Mouse (Mus musculus) retina, postnatal 1 day (tissue): ENCODE data around the gene Pld6.

Source experiments
- DNase-seq: peaks from one replicate; pipeline ENCODE4 v3.0.0-alpha.2; 2012

Gene Pld6

DNA sequence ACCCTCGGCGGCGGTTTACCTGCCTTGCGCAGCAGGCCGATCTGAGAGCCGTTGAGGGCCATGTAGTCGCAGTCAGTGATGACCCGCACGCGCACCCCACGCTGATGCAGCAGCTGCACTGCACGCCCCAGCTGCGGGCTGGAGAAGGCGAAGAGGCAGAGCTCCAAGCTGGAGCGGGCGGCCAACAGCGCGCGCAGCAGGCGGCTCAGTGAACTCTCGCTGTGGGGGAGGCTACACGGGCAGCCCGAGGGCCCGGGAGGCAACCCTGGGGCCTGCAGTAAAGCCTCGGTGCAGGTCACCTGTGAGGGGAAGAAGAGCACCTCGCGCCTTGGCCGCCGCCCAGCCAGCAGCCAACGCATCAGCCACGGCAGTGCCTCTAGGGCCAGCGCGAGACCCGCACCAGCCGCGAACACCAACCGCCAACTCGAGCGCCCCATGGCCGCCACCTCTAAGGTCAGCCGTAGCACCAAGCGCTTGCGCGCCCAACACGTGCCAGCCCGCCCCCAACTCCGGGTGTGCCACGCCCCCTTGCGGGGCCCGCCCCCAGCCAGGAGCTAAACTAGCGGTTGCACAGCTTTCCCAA lies at the start of gene Pld6:
TSS of gene Pld6 (minus strand) at position 447 of the 583 bp plus-strand sequence.
- peak; percentile 79 for DNase-seq

- no peak for DNase-seq
Observed at GRCm38 (mm10) chr11:59821625-59822024, 34.2 kb upstream of the Pld6 start.

- DNase-seq, result no peak
Observed at GRCm38 (mm10) chr11:59817916-59818315, 30.5 kb upstream of the Pld6 start.

- no peak for DNase-seq
Observed at GRCm38 (mm10) chr11:59815482-59816065, 28.1 kb upstream of the Pld6 start.

DNA sequence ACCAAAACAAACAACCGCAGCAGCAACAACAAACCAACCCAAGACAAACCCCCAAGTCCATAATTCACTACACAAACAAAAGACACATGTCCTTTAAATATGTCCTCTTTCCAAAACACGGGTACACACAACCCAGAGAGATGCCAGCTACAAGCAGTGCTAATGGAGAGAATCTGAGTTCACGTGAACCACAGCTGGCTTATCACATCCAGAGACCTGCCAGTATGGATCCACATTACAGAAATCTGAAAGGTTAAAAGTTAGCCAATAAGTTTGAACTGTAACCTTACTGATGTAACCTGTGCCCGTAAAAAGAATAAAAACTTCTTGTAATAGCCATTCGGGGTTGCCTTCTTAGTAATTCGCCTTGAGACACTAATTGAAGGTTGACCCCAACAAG lies 27.5 kb upstream of the Pld6 start:
- no peak for DNase-seq

DNA sequence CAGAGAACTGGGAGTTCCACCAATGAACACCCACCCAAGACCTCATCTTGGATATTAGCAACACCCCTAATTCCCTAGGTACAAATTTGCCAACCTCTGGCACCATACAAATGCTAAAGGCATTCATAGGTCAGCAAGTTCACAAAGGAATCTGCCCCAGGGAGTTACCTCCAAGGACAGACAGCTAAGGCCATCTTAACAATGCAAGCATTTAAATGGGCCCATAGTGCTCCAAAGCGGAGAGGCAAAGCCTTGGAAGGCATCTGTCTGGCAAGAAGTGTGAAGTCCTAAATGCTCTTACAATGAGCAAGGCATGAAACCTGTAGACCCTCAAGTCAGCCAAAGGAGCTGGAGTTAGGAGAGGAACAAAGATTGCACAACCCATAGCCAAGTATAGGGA lies 26.9 kb upstream of the Pld6 start:
- no peak for DNase-seq

DNA sequence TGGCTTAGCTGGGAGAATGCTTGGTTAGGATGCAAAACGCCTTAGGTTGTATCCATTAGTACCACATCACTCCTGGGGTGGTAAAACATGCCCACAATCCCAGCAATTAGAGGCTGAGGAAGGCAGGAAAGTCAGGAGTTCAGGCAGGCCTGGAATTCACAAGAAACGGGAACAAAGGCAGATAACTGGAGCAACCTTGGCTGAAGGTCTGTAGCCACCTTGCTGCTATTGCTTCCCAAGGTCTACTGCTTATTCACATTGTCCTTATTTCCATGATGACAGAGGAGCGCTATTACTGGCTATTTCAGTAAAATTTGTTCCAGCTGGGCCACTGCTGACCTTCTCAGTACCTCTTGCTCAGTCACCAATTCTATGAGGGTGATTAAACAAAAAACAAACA lies 25.8 kb upstream of the Pld6 start:
- no peak for DNase-seq

- DNase-seq, result peak; percentile 71
Observed at GRCm38 (mm10) chr11:59811211-59811610, 23.8 kb upstream of the Pld6 start.

DNA sequence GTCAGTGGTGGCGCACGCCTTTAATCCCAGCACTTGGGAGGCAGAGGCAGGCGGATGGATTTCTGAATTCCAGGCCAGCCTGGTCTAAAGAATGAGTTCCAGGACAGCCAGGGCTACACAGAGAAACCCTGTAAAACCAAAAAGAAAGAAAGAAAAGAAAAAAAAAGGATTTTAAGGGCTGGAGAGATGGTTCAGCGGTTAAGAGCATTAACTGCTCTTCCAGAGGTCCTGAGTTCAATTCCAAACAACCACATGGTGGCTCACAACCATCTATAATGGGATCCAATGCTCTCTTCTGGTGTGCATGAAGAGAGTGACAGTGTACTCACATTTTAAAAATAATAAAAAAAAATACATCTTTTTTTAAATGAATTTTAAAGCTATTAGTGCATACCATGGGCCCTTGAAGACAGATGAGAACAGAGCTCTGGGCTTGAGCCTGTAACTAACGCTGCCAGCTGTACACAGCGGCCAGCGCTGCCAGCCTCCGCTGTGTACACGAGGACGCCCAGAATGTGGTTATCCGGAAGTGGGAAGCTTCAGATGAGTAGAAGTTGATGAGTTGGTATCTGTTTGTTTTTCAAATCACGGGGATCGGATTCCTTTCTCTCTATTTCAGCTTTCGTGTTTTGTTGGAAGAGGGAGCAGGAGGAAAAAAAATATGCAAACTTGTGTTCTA lies 23.2 kb upstream of the Pld6 start:
- DNase-seq, result no peak

DNA sequence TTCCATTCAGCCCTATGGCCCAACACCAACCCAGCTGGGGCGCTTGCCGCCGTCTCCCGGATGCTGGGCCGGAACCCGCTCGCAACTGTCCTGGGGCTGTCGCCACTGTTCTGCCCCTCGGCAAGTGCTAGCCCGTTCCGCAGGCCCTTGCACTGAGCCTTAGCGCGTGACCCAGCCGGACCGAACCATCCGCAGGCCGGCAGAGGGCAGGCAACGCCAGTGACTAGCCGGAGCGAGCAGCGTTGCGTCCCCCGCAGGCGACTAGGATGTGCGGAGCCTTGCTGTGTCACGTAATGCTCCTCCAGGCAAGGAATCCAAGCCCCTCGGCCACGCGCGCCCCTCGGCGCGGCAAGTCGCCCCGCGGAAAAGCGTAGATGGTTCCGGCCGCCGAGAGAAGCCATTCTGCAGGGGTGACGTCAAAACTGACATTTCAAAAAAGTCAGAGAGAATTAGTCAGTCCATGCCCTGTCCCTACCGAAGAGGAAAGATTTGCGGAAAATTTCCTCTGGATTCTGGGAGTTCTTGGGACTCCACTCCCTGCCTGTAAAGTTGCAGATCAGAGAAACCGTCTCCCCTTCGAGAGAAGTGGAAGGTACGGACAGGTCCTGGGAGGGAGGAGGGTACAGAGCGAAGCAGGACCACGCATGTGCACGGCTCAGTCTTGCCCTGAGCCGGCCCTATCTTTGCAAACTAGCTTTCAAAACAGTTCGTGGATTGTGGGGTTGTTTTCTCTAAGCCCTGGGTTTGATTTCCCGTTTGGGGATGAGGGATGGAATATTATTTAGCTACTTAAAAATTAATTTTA lies 22.4 kb upstream of the Pld6 start, which contains the start of gene Flcn:
TSS of gene Flcn (minus strand) at position 347 of the 805 bp plus-strand sequence.
- peak; percentile 94 for DNase-seq

DNA sequence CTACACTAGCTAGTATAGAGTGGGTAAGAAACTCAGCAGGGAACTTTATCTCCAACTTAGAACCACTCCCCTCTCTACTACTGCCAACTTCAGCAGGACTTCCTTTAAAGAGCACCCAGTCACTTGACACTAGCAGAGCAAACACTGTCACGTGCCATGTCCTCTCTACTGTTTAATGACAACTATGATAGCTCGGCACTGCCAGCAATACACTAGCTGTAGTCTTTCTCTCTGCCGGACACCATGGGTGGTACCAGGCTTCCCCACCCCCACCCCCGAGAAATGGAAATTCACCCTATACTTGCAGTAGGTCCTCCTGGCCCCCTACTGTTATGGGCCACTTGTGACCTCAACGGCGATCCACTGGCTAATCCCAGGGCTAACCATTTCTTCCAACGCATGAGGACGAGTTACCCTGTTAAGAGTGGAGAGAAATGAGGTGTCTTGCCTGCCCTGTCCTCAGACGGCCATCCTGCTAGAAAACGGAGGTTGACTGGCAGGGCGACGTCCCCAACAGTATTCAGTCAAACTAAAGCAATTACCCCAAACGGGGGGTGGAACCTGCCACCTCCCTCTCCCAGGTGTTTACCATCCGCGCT lies 21.7 kb upstream of the Pld6 start:
- no peak for DNase-seq

DNA sequence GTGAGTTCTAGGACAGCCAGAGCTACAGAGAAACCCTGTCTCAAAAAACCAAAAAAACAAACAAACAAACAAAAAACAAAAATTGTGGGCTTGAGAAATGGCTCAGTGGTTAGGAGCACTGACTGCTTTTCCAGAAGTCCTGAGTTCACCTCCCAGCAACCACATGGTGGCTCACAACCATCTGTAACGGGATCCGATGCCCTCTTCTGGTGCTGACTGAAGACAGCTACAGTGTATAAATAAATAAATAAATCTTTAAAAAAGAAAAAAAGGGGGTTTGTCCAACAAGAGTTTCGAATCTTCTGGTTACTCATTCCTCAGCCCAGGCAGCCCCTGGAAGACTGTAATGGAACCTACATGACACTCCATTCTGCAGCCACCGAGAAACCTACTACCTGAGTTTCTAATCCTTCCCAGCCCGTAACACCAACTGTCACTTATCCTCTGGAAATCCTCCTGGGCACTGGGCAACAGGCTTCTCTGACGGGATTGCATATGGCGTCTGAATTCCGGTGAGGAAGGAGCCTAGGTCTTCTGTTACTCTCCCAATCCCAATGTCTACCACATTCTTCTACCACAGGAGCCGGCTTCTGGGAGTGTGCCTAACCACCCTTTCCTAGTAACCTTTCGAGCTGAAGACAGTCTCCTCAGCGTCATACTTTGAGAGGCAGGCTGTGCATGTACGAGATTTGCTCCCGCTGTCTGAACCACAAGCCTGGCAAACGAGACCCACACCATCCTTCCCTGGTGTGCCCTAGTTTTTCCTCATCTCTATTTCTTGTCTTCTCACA lies 20.9 kb upstream of the Pld6 start:
- peak; percentile 30 for DNase-seq

DNA sequence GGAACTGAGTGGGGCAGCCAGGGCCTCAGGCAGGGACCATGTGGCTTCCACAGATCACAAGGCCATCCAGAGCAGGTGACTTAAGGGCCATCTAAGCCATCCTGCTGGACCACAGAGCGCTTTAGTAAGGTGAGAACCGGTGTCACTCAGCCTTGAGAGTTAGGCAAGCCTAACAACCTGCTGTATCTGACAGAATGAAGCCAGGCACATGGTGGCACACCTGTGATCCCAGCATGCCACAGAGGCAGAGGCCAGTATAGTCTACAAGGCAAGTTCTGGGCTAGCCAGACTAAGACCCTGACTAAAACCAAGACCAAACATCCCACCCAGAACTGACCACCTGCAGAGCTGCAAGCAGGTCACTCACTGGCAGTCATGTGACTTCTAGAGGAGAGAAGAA lies 18.2 kb upstream of the Pld6 start:
- DNase-seq, result no peak

- DNase-seq, result no peak
Observed at GRCm38 (mm10) chr11:59805256-59805655, 17.8 kb upstream of the Pld6 start.

DNA sequence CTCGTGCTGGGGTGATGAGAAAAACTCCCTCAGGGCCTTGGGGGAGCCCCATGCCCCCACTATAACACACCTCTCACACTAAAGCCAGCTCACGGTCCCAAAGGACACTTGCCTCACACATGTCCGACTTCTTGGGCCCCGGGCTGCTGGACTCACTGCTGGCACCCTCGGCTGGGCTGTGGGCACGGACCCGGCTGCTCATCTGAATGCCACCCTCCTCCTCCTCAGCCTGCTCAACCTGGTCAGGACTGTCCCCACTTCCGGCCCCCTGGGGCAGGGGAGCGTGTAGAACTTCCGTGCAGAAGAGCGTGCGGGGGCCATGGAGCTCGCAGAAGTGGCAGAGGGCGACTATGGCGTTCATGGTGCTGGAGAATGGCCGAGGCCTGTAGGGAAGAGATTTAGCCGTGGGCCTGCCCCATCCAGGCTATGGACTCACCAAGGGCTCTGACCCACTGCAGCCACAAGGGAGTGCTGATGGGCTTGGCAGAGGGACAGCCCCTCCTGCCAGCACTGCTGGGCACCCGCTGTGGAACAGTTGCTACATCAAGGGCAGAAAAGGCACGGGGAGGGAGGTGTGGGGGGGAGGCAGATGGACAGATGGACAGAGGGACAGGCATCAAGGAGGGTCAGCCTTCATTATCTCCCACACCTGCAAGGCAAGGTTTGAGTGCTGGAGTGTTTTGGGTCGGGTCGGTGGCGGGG lies 17.1 kb upstream of the Pld6 start:
- DNase-seq, result no peak

GRCm38 (mm10) chr11:59803516-59803915 lies 16.1 kb upstream of the Pld6 start:
- no peak for DNase-seq

- DNase-seq, result no peak
Observed at GRCm38 (mm10) chr11:59801881-59802280, 14.4 kb upstream of the Pld6 start.

DNA sequence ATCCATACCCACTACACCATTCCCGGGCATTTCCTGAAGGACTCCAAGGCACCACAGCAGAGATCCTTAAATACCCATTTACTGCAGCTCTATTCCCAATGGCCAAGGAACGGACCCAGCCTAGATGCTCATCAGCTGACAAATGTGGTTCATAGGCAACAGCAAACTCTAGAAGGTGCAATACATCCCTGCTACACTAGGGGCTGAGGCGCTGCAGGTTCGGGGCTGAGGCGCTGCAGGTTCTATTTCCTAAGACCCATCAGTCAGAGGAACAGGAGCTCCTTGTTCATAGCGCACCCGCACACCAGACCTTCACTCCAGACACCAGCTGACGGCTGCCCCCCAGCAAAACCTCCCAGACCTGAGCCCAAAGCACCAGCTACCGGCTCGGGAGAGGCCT lies 13.0 kb upstream of the Pld6 start:
- peak; percentile 20 for DNase-seq

DNA sequence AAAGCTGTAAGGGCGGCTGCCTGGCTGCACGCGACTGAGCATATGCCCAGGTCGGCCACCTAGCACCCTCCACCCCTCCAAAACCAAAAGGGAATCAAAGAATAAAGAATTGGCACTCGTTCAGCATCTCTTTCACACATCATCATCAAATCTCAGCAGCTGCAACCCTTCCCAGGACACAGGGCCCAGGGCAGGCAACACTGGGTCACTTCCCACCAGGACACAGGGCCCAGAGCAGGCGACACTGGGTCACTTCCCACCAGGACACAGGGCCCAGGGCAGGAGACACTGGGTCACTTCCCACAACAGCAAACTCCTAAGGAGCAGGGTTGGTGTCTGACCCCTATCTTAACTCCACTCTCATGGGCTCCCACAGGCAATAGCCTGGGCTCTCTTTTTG lies 5.9 kb upstream of the Pld6 start:
- DNase-seq, result no peak

DNA sequence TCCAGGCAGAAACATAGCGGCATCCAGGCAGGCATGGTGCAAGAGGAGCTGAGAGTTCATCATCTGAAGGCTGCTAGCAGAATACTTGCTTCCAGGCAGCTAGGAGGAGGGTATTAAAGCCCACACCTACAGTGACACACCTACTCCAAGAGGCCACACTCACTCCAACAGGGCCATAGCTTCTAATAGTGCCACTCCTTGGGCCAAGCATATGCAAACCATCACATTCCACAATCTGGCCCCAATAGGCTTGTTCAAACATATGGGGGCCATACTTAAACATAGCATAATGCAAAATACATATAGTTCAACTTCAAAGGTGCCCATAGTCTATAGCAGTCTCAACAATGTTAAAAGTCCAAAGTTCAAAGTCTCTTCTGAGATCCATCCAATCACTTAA lies 1.9 kb upstream of the Pld6 start:
- DNase-seq, result no peak

GRCm38 (mm10) chr11:59786444-59787198 lies 824 bp downstream of the Pld6 start:
- no peak for DNase-seq
